Mouse (Mus musculus) heart, postnatal 0 days (tissue): ENCODE data around the gene Tmem220.

ENCODE experiments used
- CTCF ChIP-seq: IDR thresholded peaks from 2 replicates; pipeline ENCODE4 v1.5.1; 2016; ENCODE audit warnings: antibody characterized with exemption, control low read depth, low read depth
- EP300 ChIP-seq: IDR thresholded peaks from 2 replicates; pipeline ENCODE4 v1.6.1; 2016; ENCODE audit warnings: antibody characterized with exemption, low read depth

- TF ChIP-seq CTCF = peak; percentile 82
- TF ChIP-seq EP300 = no peak; the same call in 1 of the 2 replicates
These were observed at the start of gene Tmem220 for GRCm38 (mm10) chr11:67024867-67025477.
